Mouse (Mus musculus) limb, embryonic 13.5 days (tissue): ENCODE results near the gene Gbgt1. TPM values are rescaled to one million over a fixed set of nuclear protein-coding genes. Genes with fewer than 3 reads are reported as not detected.
"Not testable (repeated sequence)": the region's sequence is repeated elsewhere in the genome, so short reads cannot be mapped to it uniquely, and the experiment has no call there.

Experiments used
- ATAC-seq: fragments of 200-750 bp; cut with Nextera tagmentation; 2 replicates; pipeline ENCODE4 v1.8.0; 2017; ENCODE audit warnings: low read depth, moderate number of reproducible peaks, moderate TSS enrichment; ENCODE audit not compliant: low FRiP score
- H3K27ac ChIP-seq: fragments of 300-500 bp; sonication (generic); 2 replicates; pipeline ENCODE4 v1.5.1; 2015; ENCODE audit warnings: inconsistent platforms, mild to moderate bottlenecking, moderate library complexity
- H3K27me3 ChIP-seq: fragments of 300-500 bp; sonication (generic); 2 replicates; pipeline ENCODE4 v1.6.1; 2015; ENCODE audit warnings: mild to moderate bottlenecking, inconsistent platforms
- H3K36me3 ChIP-seq: fragments of 300-500 bp; sonication (generic); 2 replicates; pipeline ENCODE4 v1.6.1; 2015; ENCODE audit warnings: inconsistent platforms, mild to moderate bottlenecking, moderate library complexity
- H3K4me1 ChIP-seq: fragments of 300-500 bp; sonication (generic); 2 replicates; pipeline ENCODE4 v1.6.1; 2015; ENCODE audit warnings: inconsistent platforms
- H3K4me2 ChIP-seq: fragments of 300-500 bp; sonication (generic); replicated peaks from 2 replicates; pipeline ENCODE4 v1.6.1; 2015; ENCODE audit warnings: inconsistent platforms, mild to moderate bottlenecking, moderate library complexity
- H3K4me3 ChIP-seq: fragments of 300-500 bp; sonication (generic); 2 replicates; pipeline ENCODE4 v1.5.1; 2015; ENCODE audit warnings: moderate library complexity, mild to moderate bottlenecking, inconsistent platforms
- H3K9ac ChIP-seq: fragments of 300-500 bp; sonication (generic); 2 replicates; pipeline ENCODE4 v1.6.1; 2015; ENCODE audit warnings: mild to moderate bottlenecking, inconsistent platforms
- H3K9me3 ChIP-seq: fragments of 300-500 bp; sonication (generic); 2 replicates; pipeline ENCODE4 v1.6.1; 2016; ENCODE audit warnings: inconsistent platforms
- WGBS: fragments of 180-500 bp; shearing (Covaris S2); methylation state at CpG from one replicate; pipeline ENCODE4 v1.1.7; 2015; 5-methylcytosine and 5-hydroxymethylcytosine counted together
- polyA plus RNA-seq: library from polyadenylated mRNA; unstranded; fragments of >200 nt; fragmentation: Nextera tagmentation; extraction: Ambion mirVana; gene quantifications from 2 replicates; pipeline ENCODE4 v1.2.1, GENCODE M21; 2015

The Gbgt1 gene
- polyA plus RNA-seq, 1 experiment from 2014 or later = 0.95 TPM

DNA sequence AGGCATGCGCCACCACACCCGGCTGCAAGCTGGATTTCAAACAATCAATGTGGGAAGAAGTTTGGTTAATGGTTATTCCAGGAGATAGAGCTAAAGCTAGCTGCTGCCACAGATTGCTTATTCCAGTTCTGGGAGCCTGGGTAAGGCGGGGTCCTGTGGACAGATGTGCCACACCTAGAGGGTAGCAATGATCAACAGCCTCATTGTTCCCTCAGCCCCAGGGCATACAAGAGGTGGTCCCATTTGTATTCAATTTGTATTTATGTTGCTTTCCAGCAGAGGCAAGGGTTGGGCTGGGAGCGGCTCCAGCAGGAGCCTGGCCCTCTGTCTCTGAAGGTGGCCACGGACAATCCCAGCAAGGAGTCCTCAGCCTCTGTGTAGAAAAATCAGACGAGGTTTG is 9.6 kb downstream of the Gbgt1 start:
- no peak overlapping the region for H3K4me2 ChIP-seq
- 69% methylated on average over 6 of the region's 6 CpGs for WGBS
- H3K9me3 ChIP-seq = no peaks in the 10 kb centered on the region
- ATAC-seq = no peak
- H3K27ac ChIP-seq = no peak overlapping the region
- no peaks in the 10 kb centered on the region for H3K4me1 ChIP-seq
- no peak overlapping the region for H3K9ac ChIP-seq
- H3K4me3 ChIP-seq = no peak overlapping the region
- peaks cover under 1% of the 10 kb centered on the region; the same call in 1 of the 2 replicates for H3K27me3 ChIP-seq
- no peaks in the 10 kb centered on the region for H3K36me3 ChIP-seq

DNA sequence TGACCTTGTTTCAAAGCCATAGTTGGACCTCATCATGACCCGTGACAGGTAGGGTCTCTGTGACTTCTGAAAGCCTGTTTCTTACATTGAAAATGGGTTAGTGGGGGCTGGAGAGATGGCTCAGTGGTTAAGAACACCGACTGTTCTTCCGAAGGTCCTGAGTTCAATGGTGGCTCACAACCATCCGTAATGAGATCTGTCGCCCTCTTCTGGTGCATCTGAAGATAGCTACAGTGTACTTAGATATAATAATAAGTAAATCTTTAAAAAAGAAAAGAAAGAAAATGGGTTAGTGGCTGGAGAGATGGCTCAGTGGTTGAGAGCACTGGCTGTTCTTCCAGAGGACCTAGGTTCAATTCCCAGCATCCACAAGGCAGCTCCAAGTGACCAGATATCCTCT is 14.9 kb downstream of the Gbgt1 start:
- H3K4me3 ChIP-seq, H3K4me2 ChIP-seq, ATAC-seq, H3K27me3 ChIP-seq, H3K27ac ChIP-seq, H3K36me3 ChIP-seq, H3K9ac ChIP-seq, H3K9me3 ChIP-seq: not testable (repeated sequence)
- WGBS = 52% methylated on average over 5 of the region's 5 CpGs
- peaks cover 17% of the 10 kb centered on the region for H3K4me1 ChIP-seq

DNA sequence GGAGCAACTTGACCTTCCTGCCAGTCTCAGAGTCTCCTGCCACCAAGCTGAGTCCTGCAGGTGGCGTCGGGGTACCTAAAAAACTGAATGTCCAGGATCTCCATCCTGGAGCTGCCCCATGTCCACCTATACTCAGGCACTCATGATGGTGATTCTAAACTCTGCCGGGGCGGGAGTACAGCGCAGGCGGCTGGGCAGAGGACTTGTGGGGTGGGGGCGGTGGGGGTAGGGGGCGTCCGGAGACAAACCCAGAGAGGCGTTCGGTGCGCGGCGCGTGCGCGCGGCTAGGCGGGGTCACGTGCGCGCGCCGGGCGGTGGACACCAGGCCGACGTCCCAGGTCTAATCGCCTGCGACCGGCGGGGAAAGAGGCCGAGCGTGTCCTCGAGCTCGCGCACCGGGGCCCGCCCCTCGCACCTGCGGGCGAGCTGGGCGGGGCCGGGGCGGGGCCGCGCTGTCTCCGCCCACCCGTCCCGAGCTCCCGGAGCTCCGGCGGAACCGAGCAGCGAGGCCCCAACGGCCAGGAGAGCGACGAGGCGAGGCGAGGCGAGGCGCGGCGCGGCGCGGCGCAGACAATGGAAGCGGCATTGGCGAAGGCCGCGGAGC is 16.2 kb downstream of the Gbgt1 start, which contains the start of gene Ralgds:
Ralgds (plus strand) TSS at position 328 of the 604 bp plus-strand sequence.
- Histone ChIP-seq H3K4me2 (peak within 1 kb of the TSS; percentile 91), H3K9me3 (no peaks in the 10 kb centered on the region), H3K4me1 (peaks cover 26% of the 10 kb centered on the region), H3K4me3 (peak within 1 kb of the TSS; percentile 78), H3K36me3 (peaks cover 14% of the 10 kb centered on the region), H3K9ac (peak within 1 kb of the TSS; percentile 91), H3K27me3 (peaks cover 3% of the 10 kb centered on the region; the same call in 1 of the 2 replicates), H3K27ac (peak within 1 kb of the TSS; percentile 73)
- peak; percentile 69 for ATAC-seq
- WGBS = under 1% methylated on average over 26 of the region's 71 CpGs

DNA sequence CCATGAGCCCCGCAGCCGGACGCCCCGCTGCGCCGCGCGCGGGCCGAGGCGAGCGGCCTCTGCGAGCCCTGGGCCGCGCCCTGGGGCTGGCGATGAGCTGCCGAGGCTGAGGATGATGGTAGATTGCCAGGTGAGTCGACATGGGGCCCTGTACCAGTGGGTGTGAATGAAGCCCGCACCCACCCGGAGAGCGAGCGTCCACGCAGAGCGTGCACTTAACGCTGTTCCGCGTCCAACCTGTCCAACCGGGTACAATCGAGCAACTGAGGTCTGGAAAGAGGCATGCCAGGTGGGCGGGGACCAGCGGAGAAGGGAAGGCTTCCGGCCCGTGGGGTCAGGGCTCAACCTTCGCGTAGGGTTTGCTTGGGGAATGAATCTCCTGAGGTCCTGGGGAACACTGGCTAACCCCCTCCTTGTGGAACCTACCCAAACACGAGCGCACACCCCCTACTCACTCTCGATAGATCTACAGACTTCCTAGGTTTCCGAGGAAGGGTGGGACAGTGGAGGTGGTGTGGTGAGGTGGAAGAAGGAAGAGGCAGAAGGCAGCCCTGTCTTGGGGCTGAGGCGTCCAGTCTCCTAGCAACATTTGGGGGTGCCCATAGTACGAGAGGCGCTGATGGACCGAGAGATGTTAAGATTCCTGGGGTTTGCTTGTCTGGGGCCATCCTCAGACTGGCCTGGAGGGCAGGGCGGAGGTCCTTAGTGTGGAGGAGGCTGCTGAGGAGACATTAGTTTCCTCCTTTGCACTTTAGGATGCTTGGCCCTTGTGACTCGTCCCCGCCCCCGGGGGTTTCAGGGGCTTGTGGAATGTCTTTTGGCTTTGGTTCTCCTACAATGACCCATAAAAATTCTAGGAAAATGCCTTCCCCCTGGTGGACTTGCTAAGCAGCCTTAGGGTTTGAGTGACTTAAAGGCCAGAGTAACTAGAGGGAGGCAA is 17.0 kb downstream of the Gbgt1 start:
- Histone ChIP-seq H3K4me1 (peaks cover 34% of the 10 kb centered on the region), H3K9me3 (no peaks in the 10 kb centered on the region), H3K27ac (peak overlapping the region; percentile 73), H3K9ac (peak overlapping the region; percentile 91), H3K27me3 (peaks cover 3% of the 10 kb centered on the region; the same call in 1 of the 2 replicates), H3K36me3 (peaks cover 14% of the 10 kb centered on the region), H3K4me2 (peak overlapping the region; percentile 91), H3K4me3 (peak overlapping the region; percentile 78)
- 7% methylated on average over 47 of the region's 47 CpGs for WGBS
- peak; percentile 41 for ATAC-seq

DNA sequence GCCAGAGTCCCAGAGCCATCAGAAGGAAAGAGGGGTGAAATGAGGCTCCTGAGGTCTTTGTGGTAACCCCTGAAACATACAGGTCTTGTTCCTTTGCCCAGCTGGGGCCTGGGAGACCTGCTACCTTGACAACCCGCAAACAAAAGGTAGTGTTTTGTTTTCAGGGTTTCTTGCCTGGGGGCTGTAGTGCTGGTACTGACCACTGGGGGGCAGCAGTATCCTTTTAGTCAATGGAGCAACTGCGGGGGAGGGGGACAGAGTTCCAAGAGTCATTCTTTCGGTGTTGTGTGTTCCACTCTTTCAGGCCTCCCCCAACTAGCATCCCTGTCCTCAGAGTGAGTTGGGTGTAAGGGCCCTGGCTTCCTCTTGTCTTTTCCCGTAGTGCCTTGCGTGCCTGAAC is 17.8 kb downstream of the Gbgt1 start:
- H3K4me3 ChIP-seq = peak overlapping the region; percentile 78
- H3K4me2 ChIP-seq = peak overlapping the region; percentile 91
- ATAC-seq = no peak
- H3K4me1 ChIP-seq = peaks cover 40% of the 10 kb centered on the region
- H3K27ac ChIP-seq = 0 out of 2 replicates have a peak overlapping the region, but pooled peaks have one; percentile 44
- peak overlapping the region; percentile 91 for H3K9ac ChIP-seq
- no peaks in the 10 kb centered on the region for H3K9me3 ChIP-seq
- peaks cover 3% of the 10 kb centered on the region; the same call in 1 of the 2 replicates for H3K27me3 ChIP-seq
- H3K36me3 ChIP-seq = peaks cover 14% of the 10 kb centered on the region
- 17% methylated on average over 5 of the region's 5 CpGs for WGBS

DNA sequence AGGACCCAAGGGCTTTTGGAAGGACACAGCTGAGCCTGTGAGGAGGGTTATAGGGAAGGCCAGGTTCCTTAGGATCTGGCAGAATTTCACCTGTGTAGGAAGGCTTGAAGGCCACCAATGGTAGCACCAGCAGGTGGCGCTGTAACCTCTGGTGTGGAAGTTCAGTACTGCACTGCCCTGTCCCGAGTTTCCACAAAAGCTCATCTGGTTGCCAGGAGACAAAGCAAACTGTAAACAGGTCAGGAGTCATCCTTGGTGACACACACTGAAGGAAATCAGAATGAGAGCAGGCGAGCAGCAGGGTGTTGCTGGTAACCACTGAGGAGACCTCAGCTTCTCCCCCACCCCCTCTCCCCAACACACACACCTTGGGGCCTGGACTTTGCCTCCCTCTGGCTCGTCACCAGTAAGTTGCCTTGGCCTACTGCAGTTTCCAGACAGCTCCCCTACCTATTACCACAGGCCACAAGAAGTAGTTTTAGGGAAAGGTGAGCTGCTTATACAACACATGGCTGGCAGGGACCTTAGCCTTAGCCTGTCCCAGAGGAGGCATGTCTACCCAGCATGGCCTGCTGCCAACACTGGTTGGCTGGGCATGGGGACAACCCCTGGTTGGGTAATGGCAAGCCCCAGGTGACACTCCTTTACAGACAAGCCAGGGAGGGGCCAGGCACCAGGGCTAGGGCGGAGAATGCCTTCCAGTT is 20.7 kb downstream of the Gbgt1 start:
- Histone ChIP-seq H3K27me3 (no peaks in the 10 kb centered on the region), H3K36me3 (peaks cover 14% of the 10 kb centered on the region), H3K4me3 (no peak overlapping the region), H3K9ac (no peak overlapping the region), H3K4me1 (peaks cover 53% of the 10 kb centered on the region), H3K4me2 (no peak overlapping the region), H3K27ac (peak overlapping the region; percentile 61; the same call in 1 of the 2 replicates), H3K9me3 (no peaks in the 10 kb centered on the region)
- 43% methylated on average over 5 of the region's 5 CpGs for WGBS
- ATAC-seq = no peak

DNA sequence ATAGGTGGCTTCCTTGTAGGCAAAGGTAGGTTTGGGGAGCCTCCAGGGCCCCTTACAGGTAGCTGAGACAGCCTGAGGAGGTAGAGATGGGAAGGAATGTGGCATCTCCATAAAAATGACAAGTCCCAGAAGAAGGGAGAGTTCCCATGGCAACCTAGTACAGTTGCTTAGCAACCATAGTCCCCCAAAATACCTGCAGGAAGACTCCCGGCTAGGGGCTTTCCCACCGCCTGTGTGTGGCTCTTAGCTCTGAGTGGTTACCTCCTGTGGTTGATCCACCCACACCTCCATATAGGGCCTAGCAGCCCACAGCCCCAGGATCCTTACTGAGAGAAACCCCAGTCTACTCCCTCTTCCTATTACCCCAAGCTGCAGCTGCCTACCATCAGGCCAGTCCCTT is 21.5 kb downstream of the Gbgt1 start:
- H3K27ac ChIP-seq = 0 out of 2 replicates have a peak overlapping the region, but pooled peaks have one; percentile 61
- H3K9me3 ChIP-seq = no peaks in the 10 kb centered on the region
- ATAC-seq = no peak
- no peaks in the 10 kb centered on the region for H3K27me3 ChIP-seq
- H3K4me3 ChIP-seq = no peak overlapping the region
- H3K4me1 ChIP-seq = peaks cover 62% of the 10 kb centered on the region
- H3K4me2 ChIP-seq = no peak overlapping the region
- no peak overlapping the region for H3K9ac ChIP-seq
- H3K36me3 ChIP-seq = peaks cover 14% of the 10 kb centered on the region
- 20% methylated on average over 2 of the region's 2 CpGs for WGBS

DNA sequence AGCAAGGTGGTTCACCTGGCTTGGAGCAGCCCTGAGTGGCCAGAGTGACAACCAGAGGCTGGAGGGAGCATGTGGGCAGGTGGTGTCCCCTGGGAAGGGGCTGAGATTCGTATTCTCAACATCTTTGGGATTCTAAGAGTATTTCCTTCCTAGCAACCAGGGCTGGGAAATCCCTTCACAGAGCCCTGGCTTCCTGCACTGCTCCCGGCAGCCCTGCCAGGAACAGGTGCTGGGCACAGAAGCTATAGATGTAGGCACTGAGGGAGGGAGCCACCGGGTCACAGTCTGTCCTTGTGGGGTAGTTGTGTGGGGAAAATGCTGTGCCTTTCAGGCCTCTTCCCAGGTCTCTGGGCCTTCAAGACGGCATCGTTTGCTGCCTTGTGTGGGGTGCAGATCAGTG is 23.9 kb downstream of the Gbgt1 start:
- ATAC-seq = no peak
- H3K4me1 ChIP-seq = peaks cover 67% of the 10 kb centered on the region
- H3K27ac ChIP-seq = no peak overlapping the region
- peaks cover 14% of the 10 kb centered on the region for H3K36me3 ChIP-seq
- H3K9ac ChIP-seq = 0 out of 2 replicates have a peak overlapping the region, but pooled peaks have one; percentile 25
- no peak overlapping the region for H3K4me2 ChIP-seq
- no peaks in the 10 kb centered on the region for H3K9me3 ChIP-seq
- WGBS = 74% methylated on average over 5 of the region's 5 CpGs
- H3K4me3 ChIP-seq = no peak overlapping the region
- no peaks in the 10 kb centered on the region for H3K27me3 ChIP-seq

DNA sequence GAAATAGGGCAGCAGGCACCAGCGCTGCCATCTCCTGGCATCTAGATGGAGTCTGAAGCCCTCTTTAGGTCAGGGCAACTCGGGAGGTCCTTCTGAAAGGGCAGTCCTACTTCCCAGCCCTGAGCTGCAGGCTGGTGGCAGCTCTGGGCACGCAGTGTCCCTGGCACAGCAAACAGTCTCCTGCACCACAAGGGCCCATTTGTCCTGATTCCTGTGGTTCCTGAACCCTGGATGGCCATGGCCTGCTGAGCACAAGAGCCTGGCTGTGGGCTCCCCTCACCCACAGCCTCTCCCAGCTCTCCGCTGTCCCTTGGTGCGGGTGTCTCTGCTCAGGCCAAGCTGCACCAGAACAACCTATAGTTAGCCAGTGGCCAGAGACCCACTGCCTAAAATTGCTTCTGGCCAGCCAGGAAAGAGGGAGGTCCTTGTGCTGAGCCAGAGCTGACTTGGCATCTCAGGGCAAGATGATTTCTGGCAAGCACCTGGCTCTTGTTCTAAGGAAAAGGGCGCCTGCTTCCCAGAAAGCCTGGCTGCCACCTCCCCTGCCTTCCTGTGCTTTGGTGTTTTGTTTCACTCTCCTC is 25.0 kb downstream of the Gbgt1 start:
- Histone ChIP-seq H3K9ac (no peak overlapping the region), H3K27ac (no peak overlapping the region), H3K4me1 (peaks cover 78% of the 10 kb centered on the region), H3K4me3 (no peak overlapping the region), H3K36me3 (peaks cover 6% of the 10 kb centered on the region), H3K4me2 (no peak overlapping the region), H3K27me3 (no peaks in the 10 kb centered on the region), H3K9me3 (no peaks in the 10 kb centered on the region)
- WGBS = 76% methylated on average over 6 of the region's 6 CpGs
- ATAC-seq = no peak

DNA sequence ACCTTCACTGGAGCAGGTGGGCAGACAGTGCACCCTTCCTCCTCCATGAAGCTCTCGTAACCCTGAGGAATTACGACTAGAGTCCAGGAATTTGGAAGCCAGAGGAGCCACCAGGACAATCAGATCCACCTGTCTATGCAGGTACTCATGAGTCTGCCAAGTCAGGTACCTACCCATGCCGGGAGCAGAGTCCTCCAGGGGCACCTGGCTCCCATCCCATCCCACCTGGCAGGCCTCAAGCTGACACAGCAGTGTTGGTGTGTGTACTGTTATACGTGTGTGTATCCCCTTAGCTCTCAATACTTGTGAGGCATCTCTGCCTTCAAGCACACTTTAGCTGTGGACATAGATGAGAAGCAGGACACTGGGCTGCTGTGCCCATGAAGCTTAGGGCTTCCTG is 25.5 kb downstream of the Gbgt1 start:
- 68% methylated on average over 4 of the region's 4 CpGs for WGBS
- Histone ChIP-seq H3K27ac (no peak overlapping the region), H3K36me3 (peaks cover 5% of the 10 kb centered on the region), H3K4me2 (no peak overlapping the region), H3K4me3 (no peak overlapping the region), H3K9ac (no peak overlapping the region), H3K4me1 (peaks cover 78% of the 10 kb centered on the region), H3K9me3 (no peaks in the 10 kb centered on the region), H3K27me3 (no peaks in the 10 kb centered on the region)
- no peak for ATAC-seq

DNA sequence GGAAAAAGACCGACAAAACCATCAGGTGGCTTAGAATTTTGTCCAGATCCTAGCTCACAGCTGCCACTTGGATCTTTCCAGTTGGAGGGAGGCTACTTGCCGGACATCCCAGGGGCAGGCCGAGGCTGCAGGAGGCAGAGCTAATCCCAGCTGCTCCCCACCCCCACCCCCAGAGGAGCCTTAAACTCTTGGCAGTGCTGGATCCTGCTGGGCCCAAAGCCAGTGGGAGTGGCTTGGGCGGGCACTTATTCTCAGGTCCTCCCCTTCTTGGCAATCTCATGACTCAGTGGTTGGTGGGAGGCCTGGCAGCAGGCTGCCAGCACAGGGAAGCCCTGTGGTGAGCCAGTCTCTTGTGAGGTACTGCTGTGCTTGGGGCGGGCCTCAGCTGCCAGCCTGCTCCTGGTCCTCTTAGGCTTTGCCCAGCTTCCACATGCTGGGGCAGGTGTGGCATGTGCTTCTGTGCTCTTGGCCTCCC is 27.0 kb downstream of the Gbgt1 start:
- WGBS = 18% methylated on average over 5 of the region's 5 CpGs
- H3K4me2 ChIP-seq = no peak overlapping the region
- H3K27me3 ChIP-seq = no peaks in the 10 kb centered on the region
- H3K4me1 ChIP-seq = peaks cover 74% of the 10 kb centered on the region
- H3K9ac ChIP-seq = no peak overlapping the region
- no peaks in the 10 kb centered on the region for H3K9me3 ChIP-seq
- ATAC-seq = peak; percentile 71
- H3K36me3 ChIP-seq = no peaks in the 10 kb centered on the region; the same call in 1 of the 2 replicates
- H3K27ac ChIP-seq = peak overlapping the region; percentile 48; the same call in 1 of the 2 replicates
- no peak overlapping the region for H3K4me3 ChIP-seq
